Mouse (Mus musculus) lung, embryonic 15.5 days (tissue): ENCODE results near the gene Cnih3. TPM values are rescaled to one million over a fixed set of nuclear protein-coding genes. Genes with fewer than 3 reads are reported as not detected.

Source experiments
- polyA plus RNA-seq: library from polyadenylated mRNA; unstranded; fragments of >200 nt; fragmentation: Nextera tagmentation; extraction: Ambion mirVana; gene quantifications from 2 replicates; pipeline ENCODE4 v1.2.1, GENCODE M21; 2015

The Cnih3 gene
- polyA plus RNA-seq, 1 experiment from 2014 or later = 0.27 TPM

Other genes starting within 250 kb of the Cnih3 start
- gene Nvl, start 208.4 kb upstream of the Cnih3 start, polyA plus RNA-seq = 28.7 and 30.4 TPM in 2 replicates
- gene Cnih4, start 207.9 kb upstream of the Cnih3 start, polyA plus RNA-seq = 106 and 116 TPM in 2 replicates
- gene Wdr26, start 140.6 kb upstream of the Cnih3 start, polyA plus RNA-seq = 27.5 and 30.6 TPM in 2 replicates
- 0.31 and 0.44 TPM in 2 replicates for gene Ccdc121, start 158.8 kb downstream of the Cnih3 start, polyA plus RNA-seq
- 1.3 TPM in 2 replicates for gene Dnah14, start 223.9 kb downstream of the Cnih3 start, polyA plus RNA-seq